Mouse (Mus musculus) forebrain, embryonic 11.5 days (tissue): ENCODE measurements around the gene Ube2v1. TPM values are rescaled to one million over a fixed set of nuclear protein-coding genes. Genes with fewer than 3 reads are reported as not detected.
"Not testable (repeated sequence)": the region's sequence is repeated elsewhere in the genome, so short reads cannot be mapped to it uniquely, and the experiment has no call there.

Experiments
- ATAC-seq: fragments of 200-750 bp; cut with Nextera tagmentation; replicated peaks from 2 replicates; pipeline ENCODE4 v1.8.0; 2017; ENCODE audit warnings: moderate TSS enrichment; ENCODE audit not compliant: low FRiP score
- DNase-seq: peaks from one replicate; pipeline ENCODE4 v3.0.0-alpha.2; 2017; ENCODE audit warnings: low spot score
- H3K27ac ChIP-seq: fragments of 300-500 bp; sonication (generic); 2 replicates; pipeline ENCODE4 v1.5.1; 2014; ENCODE audit warnings: low read depth, low read length
- H3K27me3 ChIP-seq: fragments of 300-500 bp; sonication (generic); 2 replicates; pipeline ENCODE4 v1.6.1; 2014; ENCODE audit warnings: mild to moderate bottlenecking, low read length, mixed read lengths; ENCODE audit not compliant: control insufficient read depth, insufficient read depth
- H3K36me3 ChIP-seq: fragments of 300-500 bp; sonication (generic); 2 replicates; pipeline ENCODE4 v1.6.1; 2014; ENCODE audit warnings: mild to moderate bottlenecking, low read length, moderate library complexity, mixed read lengths; ENCODE audit not compliant: control insufficient read depth, insufficient read depth
- H3K4me1 ChIP-seq: fragments of 300-500 bp; sonication (generic); replicated peaks from 2 replicates; pipeline ENCODE4 v1.6.1; 2014; ENCODE audit warnings: low read length, mixed read lengths; ENCODE audit not compliant: control insufficient read depth, insufficient read depth
- H3K4me2 ChIP-seq: fragments of 300-500 bp; sonication (generic); 2 replicates; pipeline ENCODE4 v1.6.1; 2014; ENCODE audit warnings: low read depth, mild to moderate bottlenecking, low read length, moderate library complexity, mixed read lengths; ENCODE audit not compliant: severe bottlenecking
- H3K4me3 ChIP-seq: fragments of 300-500 bp; sonication (generic); 2 replicates; pipeline ENCODE4 v1.5.1; 2014; ENCODE audit warnings: low read depth, low read length
- H3K9ac ChIP-seq: fragments of 300-500 bp; sonication (generic); 2 replicates; pipeline ENCODE4 v1.6.1; 2014; ENCODE audit warnings: low read length
- H3K9me3 ChIP-seq: fragments of 300-500 bp; sonication (generic); 2 replicates; pipeline ENCODE4 v1.6.1; 2016; ENCODE audit warnings: low read length, mixed read lengths; ENCODE audit not compliant: control insufficient read depth
- WGBS: fragments of 180-500 bp; shearing (Covaris S2); extraction: QIAGEN DNeasy Blood & Tissue Kit; methylation state at CpG from one replicate; pipeline ENCODE4 v1.1.7; 2014; 5-methylcytosine and 5-hydroxymethylcytosine counted together
- polyA plus RNA-seq: library from polyadenylated mRNA; unstranded; fragments of >200 nt; fragmentation: Nextera tagmentation; extraction: Ambion mirVana; gene quantifications from 2 replicates; pipeline ENCODE4 v1.2.1, GENCODE M21; 2014

The Ube2v1 gene
- polyA plus RNA-seq, 1 experiment from 2014 or later = 333 TPM

- Histone ChIP-seq H3K4me1 (0 out of 2 replicates have a peak, but pooled peaks cover 1% of the 10 kb centered on the region), H3K9ac (no peak overlapping the region), H3K27ac (no peak overlapping the region), H3K27me3 (no peaks in the 10 kb centered on the region), H3K36me3 (no peaks in the 10 kb centered on the region; the same call in 1 of the 2 replicates), H3K4me2 (no peak overlapping the region), H3K4me3 (no peak overlapping the region), H3K9me3 (no peaks in the 10 kb centered on the region)
- WGBS = 82% methylated on average over 9 of the region's 9 CpGs
- ATAC-seq (no peak), DNase-seq (no peak)
Measured at GRCm38 (mm10) chr2:167621255-167622087, 10.4 kb downstream of the Ube2v1 start.

DNA sequence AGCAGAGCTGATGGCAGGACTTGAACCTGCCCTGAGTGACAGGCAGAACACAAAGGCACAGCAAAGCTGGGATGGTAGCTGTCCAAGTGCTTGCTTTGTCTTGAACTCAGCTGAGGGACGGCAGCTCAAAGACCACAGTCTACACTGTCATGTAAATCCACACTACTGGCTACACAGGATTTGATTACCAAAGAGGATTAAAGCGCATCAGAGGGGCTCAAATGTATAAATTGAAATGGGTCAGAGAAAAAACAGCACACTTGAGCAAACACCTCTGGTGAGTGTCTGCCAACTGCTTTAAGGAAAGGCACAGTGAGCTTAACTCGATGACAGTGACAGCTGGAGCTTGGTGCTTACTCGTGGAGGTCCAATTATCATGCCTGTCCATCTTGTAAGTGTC lies 14.4 kb downstream of the Ube2v1 start:
- no peak overlapping the region for H3K9ac ChIP-seq
- 77% methylated on average over 4 of the region's 4 CpGs for WGBS
- H3K27ac ChIP-seq = no peak overlapping the region
- no peak overlapping the region for H3K4me2 ChIP-seq
- DNase-seq (no peak), ATAC-seq (no peak)
- H3K9me3 ChIP-seq = no peaks in the 10 kb centered on the region
- H3K4me1 ChIP-seq = 0 out of 2 replicates have a peak, but pooled peaks cover 1% of the 10 kb centered on the region
- H3K36me3 ChIP-seq = peaks cover 14% of the 10 kb centered on the region
- H3K27me3 ChIP-seq = no peaks in the 10 kb centered on the region
- H3K4me3 ChIP-seq = no peak overlapping the region

- DNase-seq (no peak), ATAC-seq (no peak)
- Histone ChIP-seq H3K4me2 (no peak overlapping the region), H3K4me3 (no peak overlapping the region), H3K27ac (no peak overlapping the region), H3K9me3 (no peaks in the 10 kb centered on the region), H3K27me3 (no peaks in the 10 kb centered on the region), H3K4me1 (0 out of 2 replicates have a peak, but pooled peaks cover 1% of the 10 kb centered on the region), H3K9ac (no peak overlapping the region), H3K36me3 (peaks cover 14% of the 10 kb centered on the region)
- 99% methylated on average over 3 of the region's 3 CpGs for WGBS
Measured at GRCm38 (mm10) chr2:167617034-167617433, 14.9 kb downstream of the Ube2v1 start.

DNA sequence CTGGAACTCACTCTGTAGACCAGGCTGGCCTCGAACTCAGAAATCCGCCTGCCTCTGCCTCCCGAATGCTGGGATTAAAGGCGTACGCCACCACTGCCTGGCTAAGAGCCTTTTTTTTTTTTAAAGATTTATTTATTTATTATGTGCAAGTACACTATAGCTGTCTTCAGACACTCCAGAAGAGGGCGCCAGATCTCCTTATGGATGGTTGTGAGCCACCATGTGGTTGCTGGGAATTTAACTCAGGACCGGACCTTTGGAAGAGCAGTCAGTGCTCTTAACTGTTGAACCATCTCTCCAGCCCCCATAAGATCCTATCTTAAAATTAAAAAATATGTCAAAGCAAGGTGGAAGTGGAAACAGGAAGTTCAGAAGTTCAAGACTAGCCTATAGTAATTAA lies 18.6 kb downstream of the Ube2v1 start:
- not testable (repeated sequence) for H3K4me1 ChIP-seq, H3K4me2 ChIP-seq

DNA sequence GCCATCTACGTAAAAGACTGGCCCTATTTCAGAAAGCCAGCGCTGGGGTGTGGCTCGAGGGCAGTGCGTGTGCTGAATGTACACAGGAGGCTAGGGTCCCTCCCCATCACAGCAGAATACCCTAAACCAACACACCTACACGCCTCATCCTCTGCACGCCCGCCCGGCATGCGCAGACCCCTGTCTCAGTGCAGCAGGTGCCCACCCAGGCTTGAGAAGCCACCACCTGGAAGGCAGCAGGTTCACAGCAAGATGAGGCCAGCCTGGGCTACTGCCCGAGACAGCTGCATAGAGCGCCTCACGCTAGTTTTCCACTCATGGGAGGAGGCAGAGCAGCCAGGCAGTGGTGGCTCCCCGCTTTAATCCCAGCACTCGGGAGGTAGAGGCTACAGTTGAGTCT lies 19.8 kb downstream of the Ube2v1 start:
- no peak overlapping the region for H3K9ac ChIP-seq
- no peak for ATAC-seq
- no peak for DNase-seq
- H3K36me3 ChIP-seq = peaks cover 14% of the 10 kb centered on the region
- no peaks in the 10 kb centered on the region for H3K9me3 ChIP-seq
- H3K27me3 ChIP-seq = no peaks in the 10 kb centered on the region
- H3K27ac ChIP-seq = no peak overlapping the region
- H3K4me3 ChIP-seq = no peak overlapping the region
- H3K4me1 ChIP-seq = no peaks in the 10 kb centered on the region
- H3K4me2 ChIP-seq = no peak overlapping the region
- 94% methylated on average over 14 of the region's 14 CpGs for WGBS

More for the DNA sequence above, 18.6 kb downstream of the Ube2v1 start:
- not testable (repeated sequence) for H3K4me3 ChIP-seq, H3K27me3 ChIP-seq, H3K9me3 ChIP-seq, H3K9ac ChIP-seq, ATAC-seq, H3K27ac ChIP-seq, DNase-seq
- 92% methylated on average over 6 of the region's 7 CpGs for WGBS
- H3K36me3 ChIP-seq = peaks cover 14% of the 10 kb centered on the region

DNA sequence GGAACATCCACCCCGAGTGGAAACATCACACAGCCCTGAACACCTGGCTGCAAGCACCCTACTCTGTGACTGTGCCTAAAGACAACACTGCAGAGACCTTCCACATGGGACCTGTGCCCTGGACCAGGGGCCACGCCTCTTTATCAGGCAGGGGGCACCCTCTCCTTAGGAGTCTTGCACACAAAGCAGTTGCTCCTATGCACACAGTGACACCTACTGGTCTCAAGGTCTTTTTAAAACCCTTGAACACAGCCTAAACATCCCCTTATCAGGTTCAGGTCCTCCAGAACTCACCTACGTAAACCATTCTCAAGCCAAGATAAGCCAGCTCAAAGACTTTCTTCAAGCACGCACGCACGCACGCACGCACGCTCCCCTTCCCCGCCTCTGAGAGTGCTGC lies 20.6 kb downstream of the Ube2v1 start:
- H3K4me1 ChIP-seq = no peaks in the 10 kb centered on the region
- H3K9ac ChIP-seq = no peak overlapping the region
- H3K36me3 ChIP-seq = peaks cover 14% of the 10 kb centered on the region
- no peaks in the 10 kb centered on the region for H3K9me3 ChIP-seq
- no peak for ATAC-seq
- H3K4me2 ChIP-seq = no peak overlapping the region
- H3K27ac ChIP-seq = no peak overlapping the region
- H3K27me3 ChIP-seq = no peaks in the 10 kb centered on the region
- WGBS = 93% methylated on average over 10 of the region's 10 CpGs
- no peak overlapping the region for H3K4me3 ChIP-seq
- no peak for DNase-seq

GRCm38 (mm10) chr2:167606745-167607123 lies 25.2 kb downstream of the Ube2v1 start:
- ATAC-seq (no peak), DNase-seq (no peak)
- Histone ChIP-seq H3K27ac (no peak overlapping the region), H3K27me3 (no peaks in the 10 kb centered on the region), H3K4me3 (no peak overlapping the region), H3K9me3 (no peaks in the 10 kb centered on the region), H3K4me2 (no peak overlapping the region), H3K36me3 (no peaks in the 10 kb centered on the region; the same call in 1 of the 2 replicates), H3K9ac (no peak overlapping the region), H3K4me1 (0 out of 2 replicates have a peak, but pooled peaks cover 2% of the 10 kb centered on the region)
- 88% methylated on average over 4 of the region's 4 CpGs for WGBS

- Histone ChIP-seq H3K27ac (no peak overlapping the region), H3K9me3 (no peaks in the 10 kb centered on the region), H3K4me1 (0 out of 2 replicates have a peak, but pooled peaks cover 2% of the 10 kb centered on the region), H3K9ac (no peak overlapping the region), H3K27me3 (no peaks in the 10 kb centered on the region), H3K4me3 (no peak overlapping the region), H3K36me3 (no peaks in the 10 kb centered on the region; the same call in 1 of the 2 replicates), H3K4me2 (no peak overlapping the region)
- DNase-seq = no peak
- WGBS = 80% methylated on average over 17 of the region's 17 CpGs
- ATAC-seq = no peak
Measured at GRCm38 (mm10) chr2:167605817-167606744, 25.8 kb downstream of the Ube2v1 start.
